Mouse (Mus musculus) lung, postnatal 0 days (tissue): ENCODE data around the gene Coq2.

Experiments used
- CTCF ChIP-seq: IDR thresholded peaks from 2 replicates; pipeline ENCODE4 v1.5.1; 2016; ENCODE audit warnings: antibody characterized with exemption, mild to moderate bottlenecking
- EP300 ChIP-seq: IDR thresholded peaks from 2 replicates; pipeline ENCODE4 v1.6.1; 2016; ENCODE audit warnings: antibody characterized with exemption, mild to moderate bottlenecking, control low read depth

DNA sequence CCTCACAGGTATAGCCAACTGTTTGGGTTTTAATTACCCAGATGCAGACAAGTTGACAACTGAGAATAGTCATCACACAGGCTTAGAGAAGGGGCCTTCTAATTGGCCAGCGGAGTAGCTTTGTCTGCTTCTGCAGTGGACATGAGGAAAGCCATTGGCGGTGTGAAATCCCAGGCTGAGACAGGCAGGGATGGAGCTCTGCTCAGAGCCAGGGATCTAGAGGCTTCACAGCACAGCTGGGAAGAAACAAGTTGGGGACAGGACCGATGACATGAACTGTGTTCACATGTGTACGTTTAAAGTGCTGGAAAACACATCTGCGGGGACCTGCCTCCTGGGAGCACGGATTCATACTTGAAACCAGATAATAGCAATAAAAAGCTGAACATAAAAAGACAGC, 48.4 kb downstream of the Coq2 start:
- TF ChIP-seq CTCF (no peak), EP300 (no peak)
